Mouse (Mus musculus) liver, adult (tissue): ENCODE data around the gene Exoc2.

Experiments
- GATA4 ChIP-seq: IDR thresholded peaks from 2 replicates; pipeline ENCODE4 v1.6.1; 2014; ENCODE audit warnings: mild to moderate bottlenecking, low read length; ENCODE audit not compliant: insufficient replicate concordance

Exoc2 gene

GRCm38 (mm10) chr13:30985598-30986466 lies 11.9 kb upstream of the Exoc2 start:
- no peak; the same call in 1 of the 2 replicates for TF ChIP-seq GATA4

- no peak for TF ChIP-seq GATA4
These were observed 11.3 kb upstream of the Exoc2 start for GRCm38 (mm10) chr13:30985275-30985597.

- TF ChIP-seq GATA4: no peak
These were observed 7.8 kb upstream of the Exoc2 start for GRCm38 (mm10) chr13:30981666-30982065.

GRCm38 (mm10) chr13:30978224-30978623 lies 4.3 kb upstream of the Exoc2 start:
- no peak for TF ChIP-seq GATA4

- TF ChIP-seq GATA4: no peak
These were observed 2.7 kb upstream of the Exoc2 start for GRCm38 (mm10) chr13:30976536-30977084.

- no peak for TF ChIP-seq GATA4
These were observed 346 bp upstream of the Exoc2 start for GRCm38 (mm10) chr13:30974247-30974630.

GRCm38 (mm10) chr13:30972102-30972501 lies 1.8 kb downstream of the Exoc2 start:
- no peak for TF ChIP-seq GATA4

- no peak for TF ChIP-seq GATA4
These were observed 2.8 kb downstream of the Exoc2 start for GRCm38 (mm10) chr13:30971047-30971446.

GRCm38 (mm10) chr13:30968311-30968710 lies 5.6 kb downstream of the Exoc2 start:
- TF ChIP-seq GATA4: no peak

- TF ChIP-seq GATA4: no peak
These were observed 7.4 kb downstream of the Exoc2 start for GRCm38 (mm10) chr13:30966507-30966911.

- TF ChIP-seq GATA4: no peak
These were observed 12.0 kb downstream of the Exoc2 start for GRCm38 (mm10) chr13:30961932-30962331.

GRCm38 (mm10) chr13:30960714-30961113 lies 13.2 kb downstream of the Exoc2 start:
- no peak for TF ChIP-seq GATA4

GRCm38 (mm10) chr13:30953580-30953979 lies 20.3 kb downstream of the Exoc2 start:
- no peak for TF ChIP-seq GATA4

- TF ChIP-seq GATA4: no peak
These were observed 21.8 kb downstream of the Exoc2 start for GRCm38 (mm10) chr13:30952044-30952443.

GRCm38 (mm10) chr13:30949181-30949580 lies 24.7 kb downstream of the Exoc2 start:
- no peak for TF ChIP-seq GATA4

GRCm38 (mm10) chr13:30947540-30947939 lies 26.4 kb downstream of the Exoc2 start, which contains the start of gene Hus1b:
Hus1b (minus strand) TSS chr13:30947759.
- TF ChIP-seq GATA4: no peak

GRCm38 (mm10) chr13:30947129-30947528 lies 26.8 kb downstream of the Exoc2 start:
- TF ChIP-seq GATA4: no peak
